Mouse (Mus musculus) lung, embryonic 16.5 days (tissue): ENCODE measurements around the gene Deaf1. TPM values are rescaled to one million over a fixed set of nuclear protein-coding genes. Genes with fewer than 3 reads are reported as not detected.

ENCODE experiments used
- ATAC-seq: fragments of 200-750 bp; cut with Nextera tagmentation; 2 replicates; pipeline ENCODE4 v1.8.0; 2017; ENCODE audit warnings: low read depth, mild to moderate bottlenecking, moderate library complexity
- H3K27ac ChIP-seq: fragments of 300-500 bp; sonication (generic); 2 replicates; pipeline ENCODE4 v1.5.1; 2014; ENCODE audit warnings: mild to moderate bottlenecking, control low read depth, low read length
- H3K27me3 ChIP-seq: fragments of 300-500 bp; sonication (generic); 2 replicates; pipeline ENCODE4 v1.6.1; 2014; ENCODE audit warnings: low read depth, low read length, mixed read lengths; ENCODE audit not compliant: control insufficient read depth, insufficient read depth
- H3K36me3 ChIP-seq: fragments of 300-500 bp; sonication (generic); 2 replicates; pipeline ENCODE4 v1.6.1; 2014; ENCODE audit warnings: low read length; ENCODE audit not compliant: control insufficient read depth, insufficient read depth
- H3K4me1 ChIP-seq: fragments of 300-500 bp; sonication (generic); replicated peaks from 2 replicates; pipeline ENCODE4 v1.6.1; 2014; ENCODE audit warnings: low read length, mixed read lengths; ENCODE audit not compliant: control insufficient read depth, insufficient read depth
- H3K4me2 ChIP-seq: fragments of 300-500 bp; sonication (generic); 2 replicates; pipeline ENCODE4 v1.6.1; 2014; ENCODE audit warnings: low read depth, low read length, control low read depth
- H3K4me3 ChIP-seq: fragments of 300-500 bp; sonication (generic); 2 replicates; pipeline ENCODE4 v1.5.1; 2014; ENCODE audit warnings: mild to moderate bottlenecking, low read length, control low read depth
- H3K9ac ChIP-seq: fragments of 300-500 bp; sonication (generic); 2 replicates; pipeline ENCODE4 v1.6.1; 2014; ENCODE audit warnings: low read length, control low read depth
- H3K9me3 ChIP-seq: fragments of 300-500 bp; sonication (generic); 2 replicates; pipeline ENCODE4 v1.6.1; 2016; ENCODE audit warnings: low read length; ENCODE audit not compliant: control insufficient read depth
- WGBS: fragments of 180-500 bp; shearing (Covaris S2); extraction: QIAGEN DNeasy Blood & Tissue Kit; methylation state at CpG from one replicate; pipeline ENCODE4 v1.1.7; 2014; 5-methylcytosine and 5-hydroxymethylcytosine counted together
- polyA plus RNA-seq: library from polyadenylated mRNA; unstranded; fragments of >200 nt; fragmentation: Nextera tagmentation; extraction: Ambion mirVana; gene quantifications from 2 replicates; pipeline ENCODE4 v1.2.1, GENCODE M21; 2015

Gene Deaf1
- polyA plus RNA-seq, 1 experiment from 2014 or later, result 52.7 TPM

DNA sequence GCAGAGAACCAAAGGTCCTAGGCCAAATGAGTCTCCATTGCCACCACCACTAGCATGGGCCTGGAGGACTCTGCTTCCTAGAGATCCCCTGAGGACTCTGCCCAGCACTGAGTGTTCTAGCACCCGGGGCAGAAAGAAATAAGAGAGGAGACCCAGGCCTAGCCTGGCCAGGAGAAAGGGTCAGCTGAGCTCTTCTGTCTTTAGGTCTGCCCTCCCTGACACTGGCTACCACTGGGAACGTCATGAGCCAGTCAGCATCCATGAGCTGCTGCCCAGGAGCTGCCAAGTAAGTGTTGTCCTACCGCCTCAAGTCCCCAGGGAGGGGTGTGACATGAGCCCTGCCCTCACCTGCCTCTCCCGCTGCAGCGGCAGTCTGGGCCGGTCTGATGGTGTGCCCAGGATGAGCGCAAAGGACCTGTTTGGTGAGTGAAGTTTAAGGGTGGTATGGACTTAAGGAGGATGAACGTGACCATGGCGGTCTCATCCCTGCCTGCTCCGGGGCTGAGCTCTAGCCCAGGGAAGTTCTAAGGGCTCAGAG is 14.3 kb upstream of the Deaf1 start:
- Histone ChIP-seq H3K27me3 (no peaks in the 10 kb centered on the region; the same call in 1 of the 2 replicates), H3K27ac (no peak overlapping the region), H3K4me3 (no peak overlapping the region), H3K36me3 (no peaks in the 10 kb centered on the region), H3K9ac (no peak overlapping the region), H3K4me2 (no peak overlapping the region), H3K4me1 (peaks cover 18% of the 10 kb centered on the region), H3K9me3 (no peaks in the 10 kb centered on the region)
- WGBS, result 65% methylated on average over 10 of the region's 10 CpGs
- ATAC-seq, result no peak

DNA sequence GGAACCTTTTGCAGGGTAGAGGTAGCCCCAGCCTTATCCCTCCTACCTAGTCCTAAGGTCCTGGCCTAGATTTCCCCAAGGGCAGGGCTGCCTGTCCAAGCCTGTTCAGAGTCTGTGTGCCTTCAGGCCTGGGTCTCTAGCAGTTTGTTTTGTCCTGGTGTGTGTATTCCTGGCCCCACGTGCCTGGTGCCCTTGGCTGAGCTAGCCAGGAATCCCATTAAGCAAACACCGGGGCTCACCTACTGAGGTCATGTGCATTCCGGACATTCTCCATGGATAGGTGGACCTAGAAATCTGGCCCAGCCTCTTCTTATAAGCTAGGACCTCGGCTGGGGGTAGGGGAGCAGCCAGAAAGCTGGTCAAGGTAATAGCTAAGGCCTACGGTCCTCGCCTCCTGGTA is 13.0 kb upstream of the Deaf1 start:
- H3K4me1 ChIP-seq, result peaks cover 18% of the 10 kb centered on the region
- no peaks in the 10 kb centered on the region; the same call in 1 of the 2 replicates for H3K27me3 ChIP-seq
- H3K4me2 ChIP-seq, result peak overlapping the region; percentile 46
- H3K4me3 ChIP-seq, result peak overlapping the region; percentile 44
- H3K36me3 ChIP-seq, result peaks cover 3% of the 10 kb centered on the region; the same call in 1 of the 2 replicates
- peak overlapping the region; percentile 83 for H3K27ac ChIP-seq
- WGBS, result 57% methylated on average over 6 of the region's 6 CpGs
- H3K9me3 ChIP-seq, result no peaks in the 10 kb centered on the region
- peak; percentile 53 for ATAC-seq
- H3K9ac ChIP-seq, result peak overlapping the region; percentile 63

GRCm38 (mm10) chr7:141340023-141340422 is 12.5 kb upstream of the Deaf1 start:
- H3K4me2 ChIP-seq, result peak overlapping the region; percentile 46
- H3K27me3 ChIP-seq, result no peaks in the 10 kb centered on the region; the same call in 1 of the 2 replicates
- ATAC-seq, result no peak
- H3K36me3 ChIP-seq, result peaks cover 5% of the 10 kb centered on the region
- no peaks in the 10 kb centered on the region for H3K9me3 ChIP-seq
- H3K27ac ChIP-seq, result peak overlapping the region; percentile 83
- peak overlapping the region; percentile 44 for H3K4me3 ChIP-seq
- peaks cover 18% of the 10 kb centered on the region for H3K4me1 ChIP-seq
- peak overlapping the region; percentile 63 for H3K9ac ChIP-seq
- WGBS, result 49% methylated on average over 7 of the region's 7 CpGs

GRCm38 (mm10) chr7:141339215-141339920 is 11.9 kb upstream of the Deaf1 start:
- Histone ChIP-seq H3K27ac (peak overlapping the region; percentile 83), H3K4me2 (peak overlapping the region; percentile 46), H3K36me3 (peaks cover 5% of the 10 kb centered on the region), H3K27me3 (no peaks in the 10 kb centered on the region; the same call in 1 of the 2 replicates), H3K9me3 (no peaks in the 10 kb centered on the region), H3K9ac (peak overlapping the region; percentile 63), H3K4me1 (peaks cover 18% of the 10 kb centered on the region), H3K4me3 (peak overlapping the region; percentile 44)
- 36% methylated on average over 20 of the region's 20 CpGs for WGBS
- no peak for ATAC-seq

GRCm38 (mm10) chr7:141338576-141339131 is 11.2 kb upstream of the Deaf1 start, which contains the start of gene Eps8l2:
Eps8l2 (plus strand) TSS chr7:141338880.
- peak; percentile 89 for ATAC-seq
- H3K4me3 ChIP-seq, result peak within 1 kb of the TSS; percentile 44
- H3K9me3 ChIP-seq, result no peaks in the 10 kb centered on the region
- peaks cover 5% of the 10 kb centered on the region for H3K36me3 ChIP-seq
- H3K27ac ChIP-seq, result peak within 1 kb of the TSS; percentile 83
- H3K4me1 ChIP-seq, result peaks cover 18% of the 10 kb centered on the region
- peak within 1 kb of the TSS; percentile 63 for H3K9ac ChIP-seq
- H3K4me2 ChIP-seq, result peak within 1 kb of the TSS; percentile 46
- WGBS, result 4% methylated on average over 23 of the region's 23 CpGs
- no peaks in the 10 kb centered on the region; the same call in 1 of the 2 replicates for H3K27me3 ChIP-seq

DNA sequence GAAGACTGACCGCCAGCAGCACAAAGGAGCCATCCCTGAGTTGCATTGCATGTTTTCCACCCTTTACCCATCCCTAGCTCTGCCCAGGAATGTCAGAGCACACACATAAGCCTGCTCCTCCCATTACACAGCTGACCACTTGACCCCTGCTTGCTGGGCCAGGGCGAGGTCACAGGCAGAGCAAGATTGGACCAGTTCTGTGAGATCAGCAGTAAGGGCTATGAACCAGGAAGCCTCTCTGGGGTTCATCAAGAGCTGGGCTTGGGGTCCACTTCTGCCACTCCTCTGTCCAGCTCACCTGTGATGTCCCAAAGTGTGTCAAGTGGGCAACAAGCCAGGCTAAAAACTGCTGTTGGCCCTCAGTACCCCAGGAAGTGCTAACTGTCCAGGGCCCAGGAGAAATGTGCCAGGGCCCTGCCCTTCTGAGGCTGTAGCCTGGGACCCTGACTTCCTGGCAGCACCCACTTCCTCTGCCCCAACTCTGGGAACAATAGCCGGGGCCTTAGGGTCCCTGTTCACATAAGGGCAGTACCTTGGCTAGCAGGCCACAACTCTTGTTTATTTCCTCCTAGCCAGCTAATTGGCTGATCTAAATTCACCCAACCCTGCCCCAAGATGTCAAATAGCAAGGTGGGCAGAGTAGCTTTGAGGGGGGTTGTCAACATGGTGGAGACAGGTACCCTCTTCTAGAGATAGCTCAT is 10.4 kb upstream of the Deaf1 start:
- Histone ChIP-seq H3K27ac (no peak overlapping the region), H3K4me1 (peaks cover 18% of the 10 kb centered on the region), H3K9ac (peak overlapping the region; percentile 63), H3K36me3 (peaks cover 10% of the 10 kb centered on the region), H3K4me3 (peak overlapping the region; percentile 44), H3K27me3 (no peaks in the 10 kb centered on the region; the same call in 1 of the 2 replicates), H3K9me3 (no peaks in the 10 kb centered on the region), H3K4me2 (peak overlapping the region; percentile 46; the same call in 1 of the 2 replicates)
- ATAC-seq, result no peak
- WGBS, result 63% methylated on average over 3 of the region's 3 CpGs

GRCm38 (mm10) chr7:141336296-141336695 is 8.8 kb upstream of the Deaf1 start:
- no peak for ATAC-seq
- no peaks in the 10 kb centered on the region for H3K9me3 ChIP-seq
- H3K27ac ChIP-seq, result no peak overlapping the region
- H3K36me3 ChIP-seq, result peaks cover 10% of the 10 kb centered on the region
- no peaks in the 10 kb centered on the region; the same call in 1 of the 2 replicates for H3K27me3 ChIP-seq
- no peak overlapping the region for H3K4me3 ChIP-seq
- 80% methylated on average over 3 of the region's 3 CpGs for WGBS
- no peak overlapping the region for H3K4me2 ChIP-seq
- no peak overlapping the region for H3K9ac ChIP-seq
- H3K4me1 ChIP-seq, result peaks cover 18% of the 10 kb centered on the region

- H3K27ac ChIP-seq, result no peak overlapping the region
- ATAC-seq, result no peak
- no peak overlapping the region for H3K4me2 ChIP-seq
- no peak overlapping the region for H3K4me3 ChIP-seq
- H3K36me3 ChIP-seq, result peaks cover 10% of the 10 kb centered on the region
- no peaks in the 10 kb centered on the region for H3K9me3 ChIP-seq
- 86% methylated on average over 4 of the region's 4 CpGs for WGBS
- peaks cover 18% of the 10 kb centered on the region for H3K4me1 ChIP-seq
- H3K9ac ChIP-seq, result no peak overlapping the region
- H3K27me3 ChIP-seq, result no peaks in the 10 kb centered on the region; the same call in 1 of the 2 replicates
Observed at GRCm38 (mm10) chr7:141335682-141336081, 8.2 kb upstream of the Deaf1 start.
